Mouse (Mus musculus) adrenal gland, postnatal 10 days (tissue): ENCODE measurements at regions not wholly inside any gene's neighbourhood (a gene's known extent, or its start where the extent isn't known, plus 50 kb on each side); places are given as distances from the start of the nearest gene placed in this dataset.

Experiments
- DNase-seq: peaks from one replicate; pipeline ENCODE4 v3.0.0; 2021; ENCODE audit warnings: mixed read lengths

DNA sequence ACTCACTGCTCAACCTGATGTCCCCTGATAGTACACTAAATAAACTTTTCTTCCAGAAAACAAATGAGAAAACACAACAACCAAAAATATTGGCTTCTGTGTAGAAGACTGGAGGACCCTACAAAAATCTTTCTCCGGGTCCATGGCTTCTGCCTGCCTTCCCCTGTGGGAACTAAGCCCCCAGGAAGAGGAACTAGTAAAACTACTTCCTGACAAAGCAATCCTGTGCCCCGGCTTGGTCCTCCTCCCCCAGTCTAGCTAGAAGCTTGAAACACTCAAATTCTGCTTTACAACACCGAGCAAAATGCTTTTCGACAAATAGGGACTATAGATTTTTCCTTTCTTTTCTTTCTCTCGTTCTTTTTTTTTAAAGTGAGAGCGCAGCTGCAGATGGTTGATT lies 51.3 kb upstream of the Mki67 start:
- DNase-seq, result no peak

DNA sequence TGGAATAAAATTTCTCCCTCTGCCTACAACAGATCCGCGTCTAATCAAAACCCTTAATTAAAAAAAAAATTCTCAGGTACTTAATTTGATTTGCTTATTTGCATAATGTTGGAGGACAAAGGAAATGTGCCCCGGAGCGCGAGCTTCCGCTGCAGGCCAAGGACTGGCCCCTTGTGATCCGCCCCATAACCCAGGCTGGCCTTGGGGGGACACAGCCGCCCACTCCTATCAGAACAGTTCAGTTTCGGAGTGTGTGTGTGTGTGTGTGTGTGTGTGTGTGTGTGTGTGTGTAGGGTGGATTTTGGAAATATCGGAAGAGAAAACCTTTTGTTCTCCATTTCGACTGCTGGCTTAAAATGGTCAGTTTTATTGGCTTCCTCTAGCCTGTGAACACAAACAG lies 51.9 kb upstream of the Mki67 start:
- no peak for DNase-seq

GRCm38 (mm10) chr7:135768592-135768991 lies 52.4 kb upstream of the Mki67 start:
- peak; percentile 93 for DNase-seq

- DNase-seq, result no peak
Observed at GRCm38 (mm10) chr7:135769082-135769673, 53.0 kb upstream of the Mki67 start.

DNA sequence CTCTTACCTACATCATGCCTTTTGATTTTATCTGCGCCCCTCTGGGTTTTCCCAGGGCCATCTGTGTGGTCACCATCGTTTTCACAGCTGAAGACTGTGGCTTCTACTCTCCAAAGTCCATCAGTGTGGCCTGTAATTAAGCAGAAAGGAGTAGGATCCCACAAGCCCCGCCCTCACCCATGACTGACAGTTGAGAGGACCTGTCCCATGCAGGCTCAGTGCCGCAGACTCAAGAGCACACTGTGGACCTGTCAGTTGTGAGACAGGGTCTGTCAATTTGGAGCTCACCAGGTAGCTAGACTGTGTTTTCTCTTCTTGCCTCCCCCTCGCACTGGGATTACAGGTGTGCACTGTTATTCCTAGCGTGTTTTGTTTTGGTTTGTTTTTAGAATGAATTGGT lies 53.9 kb upstream of the Mki67 start:
- DNase-seq, result no peak

- DNase-seq, result no peak
Observed at GRCm38 (mm10) chr7:135775832-135776433, 59.8 kb upstream of the Mki67 start.

GRCm38 (mm10) chr7:135790167-135790566 lies 74.0 kb upstream of the Mki67 start:
- DNase-seq, result no peak

GRCm38 (mm10) chr7:135790978-135791377 lies 74.8 kb upstream of the Mki67 start:
- peak; percentile 86 for DNase-seq

DNA sequence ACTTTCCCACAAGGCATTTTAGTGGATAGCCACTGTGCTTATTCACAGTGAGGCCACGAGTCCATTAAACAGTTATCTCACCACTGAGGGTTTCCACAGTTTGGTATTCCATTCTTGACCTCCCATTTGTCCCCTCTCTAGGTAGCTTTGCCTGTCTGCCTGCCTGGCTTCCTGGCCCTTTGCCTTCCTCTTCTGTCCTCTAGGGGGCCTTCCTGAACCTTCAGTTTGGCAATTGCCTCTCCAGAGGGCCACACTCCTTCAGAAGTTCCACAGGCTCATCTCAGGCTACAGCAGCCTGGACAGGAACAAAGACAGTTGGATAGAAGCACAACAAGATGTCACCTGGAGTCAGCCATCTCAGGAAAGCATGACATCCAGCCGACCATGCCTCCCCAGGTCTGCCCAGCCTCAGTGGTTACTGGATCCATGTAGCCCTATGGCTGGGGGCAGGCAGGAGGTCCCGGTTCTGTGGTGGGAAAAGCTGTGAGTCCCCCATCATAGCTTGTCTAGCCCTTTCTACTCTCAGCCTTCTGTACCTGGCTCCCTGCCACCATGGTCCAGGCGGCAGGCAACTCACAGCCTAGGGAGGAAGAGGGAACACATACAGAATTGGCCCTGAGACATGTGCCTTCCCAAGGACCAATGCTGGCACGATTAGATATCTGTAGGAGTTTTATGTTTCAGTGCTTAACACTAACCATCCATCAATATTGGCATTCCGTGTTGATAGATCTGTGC lies 76.0 kb upstream of the Mki67 start:
- DNase-seq, result no peak

DNA sequence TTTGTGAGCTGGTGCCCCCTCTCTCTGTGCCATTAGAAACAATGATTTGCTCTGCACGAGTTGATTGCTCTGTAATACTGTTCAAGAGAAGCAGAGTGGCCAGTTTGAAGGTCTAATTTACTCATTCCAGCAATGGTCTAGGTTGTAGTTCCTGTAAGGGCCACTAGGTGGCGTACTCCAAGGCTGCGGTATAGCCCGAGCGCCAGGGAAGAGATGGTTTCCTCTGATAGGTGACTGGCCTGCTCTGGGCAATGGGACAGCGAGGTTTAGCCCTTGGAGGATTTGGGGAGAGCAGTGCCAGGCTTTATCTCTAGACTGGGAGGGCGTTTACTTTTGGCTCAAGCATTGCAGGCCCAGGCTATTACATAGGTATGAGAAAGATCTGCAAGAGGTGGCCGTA lies 76.8 kb upstream of the Mki67 start:
- DNase-seq, result peak; percentile 46

DNA sequence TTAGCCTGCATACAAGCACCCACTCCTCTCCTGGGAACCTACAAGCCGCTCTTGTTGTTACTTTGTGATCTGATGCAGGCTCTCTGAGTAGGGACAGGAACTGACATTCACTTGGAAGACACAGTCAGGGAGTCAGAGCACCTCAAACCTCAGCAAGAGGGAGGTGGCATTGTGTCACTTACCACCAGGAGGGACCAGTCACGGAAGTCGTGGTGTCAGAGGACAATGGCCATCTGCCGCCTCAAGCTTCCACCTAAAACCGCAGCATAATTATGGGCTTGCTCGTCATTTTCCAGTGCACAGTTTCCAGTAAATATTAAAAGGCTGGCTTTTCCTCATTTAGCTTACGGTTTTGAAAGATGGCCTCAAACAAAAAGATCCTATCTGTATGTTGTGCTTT lies 78.1 kb upstream of the Mki67 start:
- DNase-seq, result no peak

DNA sequence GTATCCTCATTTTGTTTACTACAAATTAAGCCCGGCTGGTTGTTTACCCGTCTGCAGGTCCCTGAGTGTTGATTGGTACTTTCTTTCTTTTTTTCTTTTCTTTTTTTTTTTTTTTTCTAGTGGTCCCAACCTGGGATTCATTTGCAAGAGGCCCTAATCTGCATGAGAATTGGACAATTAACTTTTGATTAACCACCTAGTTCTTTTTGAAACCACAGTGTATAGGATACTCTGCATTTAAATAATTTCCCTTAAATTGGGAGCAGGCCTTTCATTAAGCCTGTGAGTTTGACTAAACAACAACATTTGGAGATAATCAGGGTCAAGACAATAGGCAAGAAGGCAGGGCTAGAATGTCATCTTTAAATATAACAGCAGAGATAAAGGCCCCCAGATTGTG lies 78.5 kb upstream of the Mki67 start:
- DNase-seq, result no peak

- DNase-seq, result no peak
Observed at GRCm38 (mm10) chr7:135798441-135798840, 82.3 kb upstream of the Mki67 start.

GRCm38 (mm10) chr7:135802598-135803121 lies 86.5 kb upstream of the Mki67 start:
- DNase-seq, result no peak

GRCm38 (mm10) chr7:135804730-135805129 lies 88.6 kb upstream of the Mki67 start:
- DNase-seq, result no peak

GRCm38 (mm10) chr7:135806139-135806538 lies 90.0 kb upstream of the Mki67 start:
- DNase-seq, result no peak

DNA sequence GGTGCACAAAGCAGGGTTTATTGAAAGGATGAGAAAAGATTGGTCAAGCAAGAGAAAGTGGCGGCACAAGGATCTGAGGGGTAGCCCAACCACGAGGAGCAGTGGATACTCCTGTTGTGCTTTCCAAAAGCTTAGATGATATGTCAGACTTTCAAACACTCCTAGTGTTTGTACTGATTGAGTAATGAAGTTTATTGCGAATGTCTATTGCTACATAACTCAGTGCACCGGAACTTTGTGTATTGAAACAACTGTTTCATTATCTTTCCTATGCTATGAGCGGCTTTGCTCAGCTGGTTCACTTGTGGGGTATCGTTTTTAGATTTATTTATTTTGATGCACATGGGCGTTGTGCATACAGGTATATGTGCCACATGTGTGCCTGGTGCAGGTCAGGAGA lies 90.5 kb upstream of the Mki67 start:
- DNase-seq, result no peak

DNA sequence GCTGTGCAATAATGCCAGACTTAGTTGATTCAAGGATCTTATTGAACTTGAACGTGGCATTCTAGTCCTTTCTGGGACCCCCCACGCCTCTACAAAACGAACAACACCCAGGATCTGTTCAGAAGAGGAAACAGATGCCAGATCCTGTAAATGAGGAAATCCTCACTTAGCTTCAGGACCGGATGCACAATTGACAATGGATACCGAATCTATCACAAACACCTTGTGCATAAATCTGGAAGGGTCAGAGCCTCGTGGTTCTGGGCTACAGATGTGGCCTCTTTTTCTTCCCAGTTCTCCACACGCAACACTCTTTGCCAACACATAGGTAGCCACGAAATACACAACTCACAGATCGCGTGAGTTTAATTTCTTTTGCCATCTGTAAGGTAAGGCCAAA lies 93.0 kb upstream of the Mki67 start:
- no peak for DNase-seq

DNA sequence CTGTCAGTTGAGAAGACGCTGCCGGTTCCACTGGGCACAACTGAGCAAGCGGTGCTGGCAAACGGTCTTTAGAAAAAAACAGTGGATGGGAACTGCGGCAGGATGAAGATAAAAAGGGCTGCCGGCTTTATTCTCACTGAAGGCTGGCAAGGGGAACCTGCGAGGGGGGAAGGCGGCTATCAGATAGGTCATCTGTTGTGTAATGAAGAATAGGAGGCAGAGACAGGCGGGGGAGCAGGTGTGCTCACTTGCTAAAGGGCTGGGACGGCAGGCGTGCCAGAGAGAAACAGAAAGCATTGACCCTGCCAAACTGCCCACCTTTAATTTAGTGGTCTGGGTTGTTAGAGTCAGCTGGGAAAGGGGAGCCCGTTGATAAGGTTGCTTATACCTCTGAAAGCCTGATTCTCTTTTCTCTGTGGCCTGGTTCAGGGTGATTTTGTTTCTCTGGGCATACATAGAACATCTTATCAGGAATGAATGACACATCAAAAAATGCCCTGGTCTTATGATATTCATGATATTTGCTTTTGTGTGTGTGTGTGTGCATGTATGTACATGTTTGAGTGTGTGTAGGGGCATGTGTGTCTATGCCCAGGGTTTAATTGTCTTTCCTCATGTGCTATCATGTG lies 93.7 kb upstream of the Mki67 start:
- DNase-seq, result no peak

DNA sequence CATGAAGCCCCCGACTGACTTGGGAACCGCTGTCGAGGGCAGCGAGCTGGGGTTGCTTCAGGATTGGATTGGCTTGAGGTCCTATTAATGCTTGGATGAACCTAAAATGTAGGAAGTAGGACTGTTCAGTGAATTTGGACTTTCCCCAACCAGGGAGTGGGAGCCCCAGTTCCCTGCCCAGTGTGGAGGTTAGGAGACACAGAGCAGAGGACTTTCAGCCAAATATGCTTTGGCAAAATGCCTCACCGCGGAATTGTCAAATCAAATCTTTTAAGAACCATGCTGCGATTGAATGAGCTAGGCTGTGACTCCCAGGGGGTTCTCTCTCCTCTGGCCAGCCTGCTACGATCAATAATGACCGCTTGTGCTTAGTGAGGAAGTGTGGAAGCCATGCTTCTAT lies 94.8 kb upstream of the Mki67 start:
- peak; percentile 39 for DNase-seq

GRCm38 (mm10) chr7:135813616-135814015 lies 97.5 kb upstream of the Mki67 start:
- DNase-seq, result no peak

DNA sequence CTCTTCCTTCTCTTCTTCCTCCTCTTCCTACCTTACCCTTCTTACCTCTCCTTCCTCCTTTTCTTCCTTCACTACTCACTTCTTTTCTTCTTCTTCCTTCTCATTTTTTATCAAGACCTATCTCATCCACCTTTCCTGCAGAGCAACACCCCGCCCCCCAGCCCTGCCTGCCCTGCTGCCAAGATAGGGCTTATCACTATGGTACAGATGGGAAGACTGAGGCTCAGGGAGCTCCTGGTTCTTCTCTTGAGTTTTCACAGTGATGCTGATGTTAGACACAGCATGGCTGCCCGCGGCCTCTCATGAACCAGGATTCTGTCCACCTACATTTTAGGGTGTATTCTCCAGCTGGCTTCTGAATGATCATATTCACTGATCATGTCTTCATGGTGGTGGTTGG lies 100.0 kb upstream of the Mki67 start:
- no peak for DNase-seq

GRCm38 (mm10) chr7:135817868-135818267 lies 101.7 kb upstream of the Mki67 start:
- DNase-seq, result no peak
